Mouse (Mus musculus) megakaryocyte, adult 5-6 weeks (primary cell): ENCODE data around the gene Ccdc66. TPM values are rescaled to one million over a fixed set of nuclear protein-coding genes. Genes with fewer than 3 reads are reported as not detected.

Experiments
- ATAC-seq: 2 replicates; pipeline ENCODE4 v1.8.0; 2016; ENCODE audit warnings: mild to moderate bottlenecking, inconsistent platforms; ENCODE audit not compliant: poor library complexity, severe bottlenecking
- total RNA-seq, 2 experiments: library from RNA; stranded (forward) in 1 of 2; stranded (reverse) in 1 of 2; fragments of 153-499, 151-499 nt in 1 of 2; fragments of 221-1000, 200-1000 nt in 1 of 2; gene quantifications; 2 replicates each; pipeline versions ENCODE4 v1.2.3 to v1.2.4; 2015 to 2017

Gene Ccdc66
- total RNA-seq (2015) (4.6 and 6.5 TPM in 2 replicates), total RNA-seq (2017) (4.1 and 8.5 TPM in 2 replicates)

GRCm38 (mm10) chr14:27507894-27508643, at the start of gene Ccdc66:
Gene Ccdc66, minus strand, starts transcription at chr14:27508460.
- ATAC-seq: peak; percentile 98

GRCm38 (mm10) chr14:27543838-27544426, 35.7 kb upstream of the Ccdc66 start:
- no peak for ATAC-seq

- no peak for ATAC-seq
These were observed 28.2 kb upstream of the Ccdc66 start for GRCm38 (mm10) chr14:27536441-27536840.

- ATAC-seq: no peak
These were observed 16.3 kb upstream of the Ccdc66 start for GRCm38 (mm10) chr14:27524541-27524940.

GRCm38 (mm10) chr14:27508644-27509301, 513 bp upstream of the Ccdc66 start:
- ATAC-seq: no peak

GRCm38 (mm10) chr14:27501096-27501495, 7.2 kb downstream of the Ccdc66 start:
- ATAC-seq: no peak

- ATAC-seq: no peak
These were observed 14.7 kb downstream of the Ccdc66 start for GRCm38 (mm10) chr14:27493516-27493915.

- ATAC-seq: no peak
These were observed 16.9 kb downstream of the Ccdc66 start for GRCm38 (mm10) chr14:27491399-27491798.

- no peak for ATAC-seq
These were observed 61.3 kb downstream of the Ccdc66 start for GRCm38 (mm10) chr14:27446963-27447362.

- ATAC-seq: no peak
These were observed 63.4 kb downstream of the Ccdc66 start for GRCm38 (mm10) chr14:27444851-27445281.

GRCm38 (mm10) chr14:27440921-27441320, 67.3 kb downstream of the Ccdc66 start:
- ATAC-seq: no peak

GRCm38 (mm10) chr14:27436826-27437225, 71.4 kb downstream of the Ccdc66 start:
- ATAC-seq: no peak

- ATAC-seq: no peak
These were observed 72.1 kb downstream of the Ccdc66 start for GRCm38 (mm10) chr14:27436116-27436515.

GRCm38 (mm10) chr14:27432064-27432463, 76.2 kb downstream of the Ccdc66 start:
- no peak for ATAC-seq

Other genes starting within 250 kb of the Ccdc66 start
- 32.4 and 38.2 TPM in 2 replicates for gene Fam208a, start 79.6 kb downstream of the Ccdc66 start, total RNA-seq (2015)
- 33.6 and 39.4 TPM in 2 replicates for gene Fam208a, start 79.6 kb downstream of the Ccdc66 start, total RNA-seq (2017)
- gene Erc2, start 114.0 kb upstream of the Ccdc66 start, total RNA-seq (2015): 0.04 and 0.09 TPM in 2 replicates
- 0.16 TPM in 1 of 2 replicates, not detected in the other for gene Erc2, start 114.0 kb upstream of the Ccdc66 start, total RNA-seq (2017)